Comparison of ENCODE assay signal across 9 mouse cellular contexts in the genomic region with DNA sequence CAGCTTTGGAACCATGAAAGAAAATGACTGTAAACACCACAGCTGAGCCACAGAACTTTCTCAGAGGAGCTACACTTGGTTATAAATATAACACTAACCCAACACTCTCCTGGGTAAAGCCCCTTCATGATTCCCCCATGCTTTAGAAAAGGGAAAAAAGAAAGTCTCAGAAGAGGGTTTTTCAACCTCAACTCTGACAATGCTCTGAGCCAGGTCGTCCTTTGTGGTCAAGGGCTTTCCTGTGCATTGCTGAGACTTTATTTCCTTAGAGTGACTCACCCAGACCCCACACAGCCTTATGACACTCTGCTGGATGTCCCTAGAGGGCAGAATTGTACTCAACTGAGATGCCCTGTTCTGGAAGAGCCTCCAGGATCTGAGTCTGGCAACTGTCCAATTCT.
DNase-seq lines count a peak whose midpoint lies in the region; ATAC-seq and TF ChIP-seq lines count a peak whose summit lies in the region.
"Had no signal": no experiment of that assay in that cellular context is flagged by ENCODE, and none has a peak within 500 bp of the region (broad histone marks: within the 10 kb centered on the region; RNA-seq: fewer than 3 reads in every experiment).

No protein-coding gene starts in this region.

- H3K27ac ChIP-seq in gastrocnemius, adult 2 months: no peak overlapping the region
- H3K27ac ChIP-seq: limb, embryonic 13.5 days had no signal

- peaks cover 6% of the 10 kb centered on the region for H3K4me1 ChIP-seq in lung, adult 2 months (ENCODE audit: control insufficient read depth, insufficient read depth, low read length)
- H3K4me1 ChIP-seq: limb, embryonic 13.5 days had no signal

- DNase-seq in adrenal gland, adult 2 months: peak; percentile 68
- DNase-seq in adrenal gland, postnatal 4 days (ENCODE audit: low spot score in 2 of 2): no peak
- DNase-seq in lung, postnatal 10 days: peak; percentile 14
- DNase-seq in lung, adult 2 months: no peak
- peak; percentile 41 to 44 for DNase-seq in thymus, postnatal 36 days
- DNase-seq in gastrocnemius, adult 2 months: no peak
- no peak for DNase-seq in left cerebral cortex, adult 11 months (ENCODE audit: low spot score)

- no peak for TF ChIP-seq CTCF in lung, adult 2 months (IDR thresholded peaks at IDR 0.05; ENCODE audit: insufficient read depth, low read length)
- TF ChIP-seq CTCF in gastrocnemius, adult 2 months (IDR thresholded peaks at IDR 0.05): no peak

- no peak overlapping the region for H3K4me3 ChIP-seq in lung, adult 2 months (replicated peaks; ENCODE audit: extremely low read depth, low read depth, low read length)
- no peak overlapping the region for H3K4me3 ChIP-seq in gastrocnemius, adult 2 months
- H3K4me3 ChIP-seq: limb, embryonic 13.5 days had no signal

- TF ChIP-seq POLR2A in lung, adult 2 months (IDR thresholded peaks at IDR 0.05; ENCODE audit: borderline replicate concordance, extremely low read depth, low read depth, low read length): no peak

- intact Hi-C loops in gastrocnemius, adult 2 months (cut with DNase I): no loop called here

- peak; percentile 88 for ATAC-seq in common myeloid progenitor, adult 5-6 weeks (replicated peaks; ENCODE audit: low read depth, poor library complexity, severe bottlenecking)

- WGBS in lung, adult 2 months: 15% methylated on average over 1 of the region's 1 CpGs

Comparison
In these comparisons a context has a peak if more than half of its experiments do, and no peak if none do; other contexts are left out.
1. DNase-seq: peak in adrenal gland, adult 2 months (single experiment), lung, postnatal 10 days (single experiment) and thymus, postnatal 36 days (2 of 2); none in adrenal gland, postnatal 4 days (0 of 2), lung, adult 2 months (single experiment), gastrocnemius, adult 2 months (single experiment) and left cerebral cortex, adult 11 months (single experiment).